Mouse (Mus musculus) lung, adult 18-20 months (tissue): Measurements from ENCODE around the gene Gm42878.

ENCODE experiments used
- DNase-seq, 2 experiments: peaks; one replicate each; pipeline ENCODE4 v3.0.0; 2022; ENCODE audit warnings: mixed read lengths in 2 of 2

The Gm42878 gene

DNA sequence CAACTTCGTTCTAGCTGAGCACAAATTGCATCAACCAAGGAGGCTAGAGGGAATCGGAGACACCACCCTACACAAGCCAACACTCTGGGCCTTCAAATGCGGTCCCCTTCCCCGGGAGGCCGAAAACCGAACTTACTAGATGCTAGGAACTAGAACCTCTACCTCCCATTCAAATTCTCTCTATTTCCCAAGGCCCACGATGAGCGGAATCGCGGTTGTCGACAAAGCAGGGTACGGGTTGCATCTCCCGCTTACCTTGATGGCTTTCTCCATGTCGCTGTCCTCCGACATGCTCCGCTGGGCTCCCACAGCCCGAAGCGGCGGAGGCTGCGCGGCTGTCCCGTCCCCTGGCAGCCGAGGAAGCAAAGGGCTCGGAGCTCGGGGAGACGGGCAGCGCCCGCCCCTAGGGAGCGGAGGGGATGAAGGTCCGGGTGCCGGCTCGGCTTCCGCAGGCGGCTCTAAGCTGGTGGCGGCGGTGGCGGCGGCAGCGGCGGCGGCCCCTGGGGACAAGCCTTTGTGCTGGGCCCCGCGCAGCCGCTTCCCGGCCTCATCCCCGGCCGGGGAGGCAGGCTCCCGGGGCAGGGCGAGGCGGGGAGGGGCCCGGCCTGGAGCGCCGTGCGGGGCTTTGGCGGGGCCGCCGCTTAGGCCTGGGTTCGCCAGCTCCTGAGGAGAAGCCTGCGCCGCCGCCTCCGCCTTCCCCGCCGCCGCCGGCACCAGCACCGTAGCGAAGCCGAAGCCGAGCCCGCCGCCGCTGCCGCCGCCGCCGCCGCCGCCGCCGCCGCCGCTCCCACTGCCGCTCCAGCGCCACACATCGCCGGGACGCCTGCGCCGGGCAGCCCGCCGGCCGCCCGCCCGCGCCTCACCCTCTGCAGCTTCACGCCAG is at the start of gene Gm42878, which contains the start of gene Adam1a:
Gene Gm42878, minus strand, starts transcription at position 573 of the 883 bp plus-strand sequence.
Gene Adam1a, minus strand, starts transcription at position 573 of the 883 bp plus-strand sequence.
- DNase-seq = peak in 1 of 2 experiments; percentile 21

DNA sequence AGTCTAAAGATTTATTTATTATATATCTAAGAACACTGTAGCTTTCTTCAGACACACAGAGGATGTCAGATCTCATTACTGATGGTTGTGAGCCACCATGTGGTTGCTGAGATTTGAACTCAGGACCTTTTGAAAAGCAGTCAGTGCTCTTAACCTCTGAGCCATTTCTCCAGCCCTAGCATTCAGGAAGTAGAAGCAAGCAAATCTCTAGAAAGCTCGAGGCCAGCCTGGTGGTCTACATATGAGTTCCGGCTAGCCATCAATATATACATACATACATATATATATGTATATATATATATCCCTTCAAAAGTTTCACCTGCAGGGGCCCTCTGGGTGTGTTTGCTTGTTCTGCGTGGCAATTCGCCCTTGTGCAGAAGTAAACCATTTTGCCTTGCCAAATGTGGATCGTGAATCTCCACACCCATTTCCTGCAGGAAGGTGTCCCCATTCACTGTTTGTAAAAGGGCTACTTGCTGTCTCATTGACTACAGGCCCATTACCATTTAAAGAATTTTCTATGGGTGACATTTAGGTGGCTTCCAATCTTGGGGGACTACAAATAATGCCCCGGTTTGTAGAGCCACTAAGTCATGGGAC is 49.5 kb upstream of the Gm42878 start:
- peak in 1 of 2 experiments; percentile 40 for DNase-seq

DNA sequence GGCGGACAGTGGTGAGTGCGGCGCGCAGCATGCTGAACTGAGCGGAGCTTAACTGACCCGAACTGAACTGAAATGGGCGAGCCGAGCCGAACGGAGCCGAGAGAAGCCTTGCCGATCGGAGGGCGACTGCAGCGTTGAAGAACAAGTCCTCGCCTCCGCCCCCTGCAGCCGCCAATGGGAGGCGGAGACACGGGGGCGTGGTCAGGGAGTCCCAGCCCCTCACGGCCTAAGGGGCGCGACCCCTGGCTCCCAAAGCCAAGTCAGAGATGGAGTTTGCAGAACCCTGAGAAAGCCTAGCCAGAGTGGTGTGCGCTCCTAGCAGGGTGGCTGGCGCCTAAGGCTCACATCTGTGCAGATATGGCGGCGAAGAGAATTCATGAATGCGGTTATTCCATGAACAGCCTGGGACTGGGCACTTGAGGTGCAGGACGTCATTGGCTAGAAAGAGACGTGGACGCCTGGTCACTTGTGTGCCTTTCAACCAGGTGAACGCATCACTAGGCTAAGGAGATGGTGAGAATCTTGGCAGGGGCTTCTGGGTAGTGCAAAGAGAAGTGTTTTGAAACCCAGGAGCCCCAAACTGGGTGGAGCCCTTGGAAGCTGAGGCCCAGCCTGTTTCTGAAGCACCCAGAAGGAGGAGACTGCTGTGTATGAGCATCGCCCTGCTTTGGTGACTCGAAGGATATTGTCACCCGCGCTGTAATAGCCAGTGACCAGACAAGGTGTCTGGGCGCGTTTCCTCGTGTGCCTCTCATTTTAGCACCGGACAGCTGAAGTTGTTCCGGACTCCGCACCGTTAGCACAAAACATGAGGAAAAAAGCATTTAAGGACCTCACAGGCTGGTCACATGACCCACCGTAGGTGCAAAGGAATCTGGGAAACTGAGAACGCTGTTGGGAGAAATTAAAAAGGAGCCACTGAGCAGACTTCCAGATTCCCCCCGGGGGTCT is 48.4 kb upstream of the Gm42878 start, which contains the start of gene Aldh2:
Gene Aldh2, minus strand, starts transcription at position 374 of the 951 bp plus-strand sequence.
- peak; percentile 91 to 94 for DNase-seq

DNA sequence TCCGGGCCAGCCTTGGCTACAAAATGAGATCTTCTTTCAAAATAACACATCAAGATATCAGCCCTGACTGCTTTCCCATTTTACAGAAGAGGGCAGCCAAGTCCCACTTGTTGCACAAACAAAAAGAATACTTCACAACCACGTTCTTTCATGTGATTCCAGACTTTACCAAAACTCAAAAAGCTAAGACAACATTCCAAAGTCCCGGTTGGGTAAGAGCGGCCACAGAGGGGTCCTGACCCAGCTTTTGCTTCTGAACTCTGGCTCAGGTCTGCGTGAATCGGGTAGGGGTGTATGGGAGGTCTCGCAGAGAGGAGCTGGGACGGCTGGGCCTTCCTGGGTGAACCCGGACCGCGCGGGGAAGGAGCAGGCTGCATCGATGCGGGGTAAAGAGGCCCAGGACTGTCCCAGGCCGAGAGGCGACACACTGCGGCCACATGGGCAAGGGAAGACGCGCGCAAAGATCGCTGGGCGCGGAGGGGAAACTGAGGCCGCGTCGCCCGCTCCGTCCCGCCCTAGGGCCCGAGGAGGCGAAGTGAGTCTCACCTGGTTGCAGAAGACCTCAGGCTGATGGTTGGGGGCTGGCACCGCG is 47.6 kb upstream of the Gm42878 start:
- peak; percentile 33 to 50 for DNase-seq

DNA sequence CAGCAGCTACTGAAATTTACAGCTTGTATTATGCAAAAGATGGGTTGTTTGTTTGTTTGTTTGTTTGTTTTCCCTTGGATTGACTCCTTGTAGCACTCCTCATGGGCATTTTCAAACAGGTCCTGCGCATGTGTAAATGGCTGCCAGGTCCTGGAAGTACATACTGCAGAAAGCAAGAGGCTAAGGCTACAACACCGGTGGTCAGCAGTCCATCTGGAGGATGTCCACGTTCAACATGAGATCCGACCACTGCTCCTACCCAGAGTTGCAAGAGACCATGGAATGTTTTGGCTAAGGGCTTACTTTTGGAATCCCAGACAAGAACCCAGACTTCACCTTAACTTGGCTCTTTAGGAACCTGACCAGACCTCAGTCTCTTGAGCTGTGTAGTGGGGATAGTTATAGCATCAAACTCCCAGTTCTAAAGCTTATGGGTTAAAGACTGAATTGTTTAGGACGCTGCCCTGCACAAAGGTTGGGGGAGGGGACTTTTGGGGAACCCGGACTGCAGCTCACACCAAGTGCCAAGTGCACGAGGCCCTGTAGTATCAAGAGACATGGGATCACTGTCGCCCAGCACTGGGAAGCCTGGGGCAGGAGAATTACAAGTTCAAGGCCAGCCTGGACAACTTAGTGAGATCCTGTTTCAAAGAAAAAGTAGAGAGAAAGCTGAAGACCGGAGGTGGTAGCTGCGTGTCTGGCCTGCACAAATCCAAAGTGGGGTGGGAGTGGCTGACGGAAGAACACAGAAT is 47.0 kb upstream of the Gm42878 start:
- DNase-seq = peak in 1 of 2 experiments; percentile 57

DNA sequence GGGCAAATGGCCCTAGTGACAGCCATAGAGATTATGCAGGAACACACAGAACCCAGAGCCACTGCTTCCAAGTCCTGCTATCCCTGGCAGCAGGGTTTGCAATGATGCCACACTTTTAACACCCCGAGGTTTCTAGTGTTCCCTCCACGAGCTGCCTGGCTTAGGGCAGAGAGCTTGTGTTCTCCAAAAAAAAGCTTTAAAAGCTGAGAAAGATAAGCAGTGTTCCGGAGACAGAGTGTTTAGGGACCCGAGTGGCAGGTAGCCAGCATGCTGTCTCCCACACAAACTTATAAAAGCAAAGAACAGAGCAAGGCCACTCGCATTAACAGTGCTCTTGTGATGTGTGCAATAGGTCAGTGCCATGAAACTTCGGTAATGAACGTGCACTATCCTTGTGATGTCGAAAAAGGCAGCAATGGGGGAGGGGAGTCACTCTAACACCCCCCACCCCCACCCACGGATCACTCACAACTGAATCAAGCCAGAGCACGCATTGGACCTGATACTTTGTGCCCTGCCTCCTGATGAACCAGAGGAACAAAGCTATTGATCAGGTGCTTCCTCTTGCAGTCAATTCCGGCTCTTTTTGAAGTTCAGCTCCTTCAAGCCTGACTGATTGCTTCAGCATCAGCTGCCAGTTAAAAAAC is 46.3 kb upstream of the Gm42878 start:
- DNase-seq = peak in 1 of 2 experiments; percentile 23

DNA sequence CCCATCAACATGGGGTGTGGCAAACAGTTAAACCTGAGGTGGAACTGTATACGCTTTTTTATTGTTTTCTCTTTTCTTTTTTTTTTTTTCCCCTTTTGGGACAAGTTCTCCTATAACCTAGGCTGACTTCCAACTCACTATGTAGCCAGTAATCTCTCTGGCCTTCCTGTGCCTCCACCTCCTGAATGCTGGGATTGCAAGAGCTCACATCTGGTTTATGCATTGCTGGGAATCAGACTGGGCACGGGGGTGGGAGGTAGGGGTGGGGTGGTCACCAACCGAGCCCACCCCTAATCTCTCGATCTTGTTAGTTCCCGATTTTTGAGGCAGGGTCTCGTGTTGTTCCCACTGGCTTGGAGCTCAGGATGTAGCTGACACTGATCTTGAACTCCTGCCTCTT is 44.6 kb upstream of the Gm42878 start:
- DNase-seq = no peak

DNA sequence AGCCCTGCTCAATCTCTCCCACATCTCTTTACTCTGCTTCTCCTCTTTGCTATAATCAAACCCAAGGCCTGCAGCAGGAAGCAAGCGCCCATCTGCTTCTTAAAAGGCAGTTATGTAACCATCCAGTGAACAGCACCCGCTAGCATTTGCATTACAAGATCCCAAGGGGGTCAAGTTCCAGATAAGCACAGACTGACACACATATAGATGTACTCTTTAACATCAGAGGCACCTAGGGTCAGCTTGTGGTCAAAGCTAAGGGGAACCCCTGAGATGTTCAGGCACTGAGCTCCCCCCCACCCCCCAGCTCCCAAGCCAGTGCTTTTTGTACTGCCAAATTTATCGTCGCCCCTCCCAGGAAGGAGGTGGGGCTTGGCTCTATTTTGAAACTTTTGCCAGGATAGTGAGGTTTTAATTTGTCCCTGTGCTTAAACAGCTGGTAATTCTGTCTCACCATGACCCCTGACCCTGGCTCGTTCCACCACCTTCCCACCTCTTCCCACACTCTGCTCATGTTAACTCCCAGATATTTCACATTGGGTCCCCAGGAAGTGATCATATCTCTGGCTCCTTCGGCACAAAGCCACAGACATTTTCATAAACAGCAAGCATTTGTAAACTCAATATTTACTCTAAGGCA is 41.2 kb upstream of the Gm42878 start:
- peak; percentile 83 to 90 for DNase-seq

DNA sequence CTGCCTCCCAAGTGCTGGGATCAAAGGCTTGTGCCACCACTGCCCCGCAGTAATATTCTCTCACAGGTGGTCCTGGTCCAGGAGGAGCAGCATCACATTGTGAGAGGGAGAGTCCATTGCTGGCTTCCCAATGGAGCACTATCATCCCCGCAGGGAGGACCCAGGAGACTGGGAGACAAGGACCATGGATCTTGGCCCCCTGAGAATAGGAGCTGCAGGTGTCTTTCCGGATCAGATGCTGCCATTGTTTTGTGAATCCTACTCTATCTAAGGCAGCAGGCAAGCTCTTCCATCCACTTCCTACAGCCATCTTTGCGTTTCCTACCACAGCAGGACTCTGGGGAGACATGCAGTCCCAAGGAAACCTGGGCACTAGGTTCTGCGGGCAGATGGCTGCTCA is 40.4 kb upstream of the Gm42878 start:
- no peak for DNase-seq

DNA sequence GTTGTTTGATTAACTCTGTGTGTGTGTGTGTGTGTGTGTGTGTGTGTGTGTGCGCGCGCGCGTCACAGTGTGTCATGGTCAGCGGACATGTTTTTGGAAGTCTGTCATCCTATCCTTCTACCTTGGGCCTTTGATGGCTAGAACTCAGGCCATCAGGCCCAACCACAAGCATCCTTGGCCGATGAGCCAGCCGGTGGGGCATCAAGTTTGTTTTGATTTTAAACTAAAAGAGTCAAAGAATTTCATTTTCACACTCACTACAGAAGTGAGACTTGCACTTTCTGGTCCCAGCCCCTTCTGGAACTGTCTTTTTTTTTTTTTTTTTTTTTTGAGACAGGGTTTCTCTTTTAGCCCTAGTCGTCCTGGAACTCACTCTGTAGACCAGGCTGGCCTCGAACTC is 39.7 kb upstream of the Gm42878 start:
- DNase-seq = no peak

DNA sequence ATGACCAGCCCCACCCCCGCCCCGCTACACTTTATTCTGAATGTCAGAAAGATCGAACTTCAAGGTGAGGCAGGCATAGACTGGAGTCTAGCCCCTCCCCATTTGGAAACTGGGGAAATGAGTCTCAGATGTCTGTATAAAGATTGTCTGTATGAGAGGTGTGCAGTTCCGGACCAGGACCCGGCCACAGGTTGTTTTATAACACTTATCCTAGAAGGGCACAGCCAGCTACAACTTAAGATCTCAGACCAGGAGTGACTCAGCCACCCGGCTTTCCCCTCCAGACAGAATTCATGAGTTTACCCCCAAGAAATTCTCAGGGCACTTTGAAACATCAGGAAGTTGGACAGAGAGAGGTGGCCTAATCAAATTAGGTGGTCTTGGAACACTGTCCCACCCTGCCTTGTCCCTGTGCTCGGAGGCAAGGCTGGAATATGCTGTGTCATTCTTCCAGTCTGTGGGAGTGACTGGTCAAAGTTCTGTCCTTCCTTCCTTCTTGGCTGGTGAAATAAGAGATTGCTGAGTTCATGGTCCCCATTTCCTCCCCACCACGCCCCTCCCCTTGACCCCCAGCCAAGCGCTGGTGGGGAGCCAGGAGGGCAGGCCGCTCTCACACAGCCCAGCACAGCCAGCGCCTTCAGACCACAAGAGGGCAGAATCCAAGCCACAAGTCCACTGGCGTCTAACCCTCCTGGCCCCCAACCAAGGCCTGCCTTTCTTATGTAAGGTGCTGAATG is 38.7 kb upstream of the Gm42878 start:
- peak; percentile 97 to 98 for DNase-seq

DNA sequence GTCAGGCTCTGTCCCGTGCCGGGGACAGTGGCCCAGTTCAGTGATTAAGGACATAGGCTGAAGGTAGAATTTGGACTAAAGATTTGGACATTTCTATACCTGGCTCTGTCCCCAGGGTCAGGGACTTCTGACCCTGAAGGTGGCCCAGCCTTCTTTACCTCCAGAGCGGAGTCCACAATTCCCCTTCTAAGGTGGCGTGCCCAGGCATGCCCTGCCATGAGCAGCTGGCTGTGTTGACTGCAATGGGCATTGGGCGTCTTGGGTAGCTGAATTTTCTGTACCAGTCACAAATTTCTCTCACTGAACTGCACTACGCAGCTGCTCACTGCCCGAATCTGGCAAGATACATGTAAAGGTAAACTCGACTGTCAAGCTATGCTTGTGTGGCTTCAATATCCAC is 36.7 kb upstream of the Gm42878 start:
- no peak for DNase-seq

DNA sequence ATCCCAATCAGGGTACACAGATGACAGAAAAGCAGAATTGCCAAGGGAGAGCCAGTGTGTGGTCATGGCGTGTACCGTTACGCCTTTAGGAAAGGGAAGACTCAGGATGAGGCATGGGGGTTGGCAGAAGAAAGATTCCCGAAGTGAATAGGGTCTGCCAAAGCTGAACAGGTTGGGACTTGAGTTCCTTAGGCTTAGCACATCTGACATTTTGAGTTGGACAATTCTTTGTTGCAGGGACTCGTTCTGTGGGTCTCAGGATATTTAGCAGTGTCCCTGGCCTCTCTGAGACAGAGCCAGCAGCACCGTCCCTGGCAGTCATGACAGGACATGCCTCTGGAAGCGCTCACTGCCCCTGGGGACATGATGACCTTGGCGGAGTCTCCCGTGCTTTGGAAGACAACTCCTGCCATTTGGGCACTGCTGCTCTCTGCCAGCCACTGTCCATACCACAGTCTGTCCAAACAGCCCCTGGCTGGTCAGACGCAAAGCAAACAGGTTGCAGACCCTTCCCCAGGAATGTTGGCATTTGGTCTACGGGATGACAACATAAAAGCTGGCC is 31.7 kb upstream of the Gm42878 start:
- no peak for DNase-seq

DNA sequence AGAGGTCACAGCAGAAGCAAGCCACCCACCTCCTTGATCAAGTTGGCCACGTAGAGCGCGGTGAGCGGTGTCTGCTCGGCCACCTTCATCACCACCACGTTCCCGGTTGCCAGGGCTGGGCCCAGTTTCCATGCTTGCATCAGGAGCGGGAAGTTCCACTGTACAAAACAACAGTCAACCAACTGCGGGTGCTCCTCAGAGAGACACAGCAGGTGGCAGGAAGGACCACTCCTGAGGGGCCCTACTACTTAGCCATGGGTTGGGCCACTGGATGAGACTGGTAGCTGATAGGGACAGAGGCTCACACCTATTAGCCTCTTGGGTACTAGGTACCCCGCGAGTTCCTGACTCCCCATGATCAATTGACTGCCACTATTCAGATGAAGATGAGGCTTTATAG is 30.6 kb upstream of the Gm42878 start:
- no peak for DNase-seq

DNA sequence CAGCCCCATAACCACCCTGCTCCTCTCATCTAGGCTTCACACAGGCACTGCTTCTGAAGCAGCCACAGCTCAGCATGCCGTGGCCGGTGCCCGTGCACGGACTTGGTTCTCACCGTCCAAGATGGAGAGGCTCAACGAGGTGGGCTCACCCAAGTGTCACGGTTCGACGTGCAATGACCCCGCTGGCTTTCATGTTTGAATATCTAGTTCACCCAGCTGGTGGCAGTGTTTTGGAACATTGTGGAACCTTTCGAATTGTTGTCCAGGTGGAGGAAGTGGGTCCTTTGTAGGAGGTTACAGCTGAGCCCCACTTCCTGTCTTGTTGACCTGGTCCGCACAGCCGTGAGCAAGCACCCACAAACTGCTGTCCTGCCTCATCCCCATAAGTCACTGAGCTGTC is 28.9 kb upstream of the Gm42878 start:
- DNase-seq = no peak

DNA sequence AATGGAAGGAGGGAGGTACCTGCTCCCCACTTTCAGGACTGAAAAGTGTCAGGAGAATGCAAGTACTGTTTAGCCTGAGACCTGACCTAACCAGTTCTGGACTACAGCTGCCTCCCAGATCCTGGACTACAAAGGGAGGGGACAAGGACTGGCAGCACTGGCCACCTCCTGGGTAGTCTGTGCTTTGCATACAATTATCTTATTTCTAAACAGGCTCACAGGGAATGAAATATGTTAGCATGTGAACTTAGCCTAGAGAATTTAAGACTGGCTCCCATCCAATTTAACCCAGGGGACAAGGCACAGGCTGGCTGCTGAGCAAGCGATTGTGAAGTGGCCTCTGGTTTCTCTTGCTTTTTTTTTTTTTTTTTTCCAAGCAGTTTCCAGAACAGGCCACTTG is 25.5 kb upstream of the Gm42878 start:
- peak in 1 of 2 experiments; percentile 41 for DNase-seq

DNA sequence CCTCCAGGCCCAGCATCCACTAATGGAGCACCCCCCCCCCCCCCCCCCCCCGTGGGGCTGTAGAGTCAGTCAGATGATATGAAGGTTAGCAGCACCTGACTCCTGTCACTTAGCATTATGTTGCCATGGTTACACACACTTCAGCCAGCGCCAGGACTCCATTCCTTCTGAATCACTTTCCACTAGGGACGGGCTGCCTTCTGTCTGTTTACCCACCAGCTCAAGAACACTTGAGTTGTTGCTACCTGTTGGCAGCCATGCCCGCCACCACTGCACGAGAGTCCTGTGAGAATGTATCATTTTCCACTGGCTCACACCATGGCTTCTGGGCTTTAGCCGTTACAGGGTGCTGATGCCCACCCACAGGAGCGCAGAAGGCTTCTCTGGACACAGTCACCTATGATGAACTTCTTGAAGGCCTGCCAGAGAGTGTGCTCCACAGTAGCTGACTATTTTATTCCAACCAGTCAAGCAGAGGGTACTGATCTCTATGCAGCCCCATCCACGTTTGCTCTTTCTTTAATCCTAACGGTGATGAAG is 24.7 kb upstream of the Gm42878 start:
- peak; percentile 85 to 90 for DNase-seq

DNA sequence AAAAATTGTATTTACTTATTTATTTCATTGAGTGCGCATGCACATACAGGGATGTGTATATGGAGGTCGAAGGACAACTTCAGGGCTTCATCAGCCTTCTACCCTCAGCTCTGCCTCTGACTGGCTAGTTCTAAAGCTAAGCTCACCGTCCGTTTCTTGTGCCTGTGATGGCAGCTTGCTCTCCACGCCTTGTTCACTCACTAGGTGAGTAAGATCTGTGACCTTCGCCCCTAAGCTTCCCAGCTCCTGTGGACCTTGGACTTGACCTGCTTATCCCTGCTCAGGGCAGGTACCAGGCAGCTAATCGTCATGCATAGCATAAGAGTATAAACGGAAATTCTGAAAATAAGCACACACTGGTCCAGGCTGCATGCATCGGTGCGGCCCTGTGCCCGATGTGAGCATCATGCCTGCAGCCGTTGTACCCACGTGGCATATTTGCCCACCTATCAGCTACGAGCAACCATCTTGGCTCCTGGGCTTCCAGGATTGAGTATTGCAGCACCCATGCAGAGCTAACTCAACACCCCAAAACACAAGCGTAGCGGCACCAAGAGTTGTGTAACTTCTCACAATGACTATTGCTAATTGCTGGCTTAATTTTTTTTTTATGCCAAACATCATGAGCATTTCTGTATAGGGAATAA is 20.9 kb upstream of the Gm42878 start:
- DNase-seq = no peak

DNA sequence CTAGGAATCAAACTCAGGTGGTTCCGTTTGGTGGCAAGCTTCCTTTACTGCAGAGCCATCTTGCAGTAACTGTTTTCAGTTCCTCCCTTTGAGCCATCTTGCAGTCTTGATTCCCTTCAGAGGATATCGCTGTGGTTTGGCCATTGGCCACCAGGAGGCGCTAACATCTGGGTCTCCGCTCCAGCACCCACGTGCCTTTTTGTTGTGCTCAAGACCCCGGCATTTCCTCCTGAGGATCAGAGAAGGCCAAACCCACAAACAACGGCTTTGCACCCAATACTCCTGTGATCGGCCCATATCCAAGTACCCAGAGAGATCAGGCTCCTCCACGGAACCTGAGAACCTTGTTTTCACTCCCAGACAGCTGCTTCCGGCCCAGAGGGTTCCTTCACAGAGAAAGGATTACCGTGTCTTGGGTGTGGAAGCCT is 19.2 kb upstream of the Gm42878 start:
- peak; percentile 87 to 91 for DNase-seq
